Mouse (Mus musculus): Measurements from ENCODE around the gene 4931422A03Rik.
"Not testable (repeated sequence)": the region's sequence is repeated elsewhere in the genome, so short reads cannot be mapped to it uniquely, and the experiment has no call there.

4931422A03Rik gene

DNA sequence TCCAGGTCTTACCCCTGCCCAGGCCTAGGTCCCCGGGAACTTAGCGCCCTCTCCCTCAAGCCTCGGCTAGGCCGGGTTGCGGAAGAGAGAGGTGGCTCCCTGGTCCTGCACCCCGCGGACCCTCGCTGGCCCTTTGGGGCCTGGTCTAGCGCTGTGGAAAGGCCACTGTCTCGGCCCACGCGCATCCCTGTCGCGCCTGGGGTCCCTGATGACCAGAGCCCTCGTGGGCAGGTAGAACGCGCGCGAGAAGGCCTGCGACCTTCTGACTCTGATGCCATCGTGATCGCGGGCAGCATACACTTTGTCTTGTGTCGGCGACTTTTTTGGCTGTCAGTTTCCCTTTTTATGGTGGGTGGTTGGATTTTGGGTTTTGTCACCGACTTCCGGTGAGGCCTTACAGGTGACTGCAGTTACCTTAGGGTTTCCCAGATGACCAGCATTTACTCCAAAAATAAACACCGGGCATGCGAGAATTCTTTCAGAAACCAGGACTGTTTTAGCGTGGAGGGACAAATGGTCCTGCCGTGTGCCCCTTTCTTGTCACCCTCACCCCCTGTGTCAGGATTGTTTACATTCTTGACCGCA, at the start of gene 4931422A03Rik:
4931422A03Rik (minus strand) TSS at position 223 of the 585 bp plus-strand sequence.
- DNase-seq = no peak

DNA sequence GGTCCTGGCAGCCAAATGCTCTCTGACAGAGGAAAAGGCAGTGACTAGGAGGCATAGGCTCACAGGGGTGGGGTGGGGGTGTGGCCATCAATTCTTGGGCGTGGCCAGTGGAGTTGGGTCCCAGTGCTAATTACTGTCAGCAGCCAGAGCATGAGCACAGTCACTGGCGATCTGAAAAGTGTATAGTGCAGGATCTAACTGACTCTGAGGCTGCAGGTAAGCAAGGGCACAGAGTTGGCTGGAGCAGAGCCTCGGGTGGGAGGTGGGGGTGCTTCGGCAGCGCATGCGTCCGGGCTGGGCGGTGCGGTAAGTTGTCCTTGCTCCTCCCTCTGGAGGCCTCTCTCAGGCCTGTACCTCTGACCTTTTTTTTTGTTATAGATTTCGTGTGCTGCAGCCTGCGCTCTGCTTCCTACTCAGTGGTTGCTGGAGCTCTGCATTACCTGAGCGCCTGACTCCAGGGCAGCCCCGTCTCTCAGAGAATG, 41.6 kb upstream of the 4931422A03Rik start, which contains the start of gene Cd59b:
Cd59b (plus strand) TSS at position 146 of the 482 bp plus-strand sequence.
- peak; percentile 39 for DNase-seq

DNA sequence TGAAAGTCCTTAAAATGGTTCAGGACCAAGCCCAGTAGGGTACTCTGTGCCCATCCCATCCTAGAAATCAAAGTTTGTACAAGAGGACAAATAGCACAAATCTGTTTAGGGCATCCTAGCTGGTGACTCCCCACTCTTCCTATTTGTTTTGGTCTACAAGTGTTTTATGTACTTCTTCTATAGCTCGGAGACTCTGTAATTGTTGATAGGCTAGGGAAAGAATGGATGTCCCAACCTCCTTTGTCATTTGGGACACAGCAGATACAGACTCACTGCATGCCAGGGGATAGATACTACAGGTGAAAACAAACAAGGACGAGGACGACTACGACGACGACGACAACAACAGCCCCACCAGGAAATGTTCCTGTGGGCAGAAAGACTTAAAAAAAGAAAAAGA, 40.3 kb upstream of the 4931422A03Rik start, which contains the start of gene Gm10799:
Gm10799 (minus strand) TSS at position 101 of the 400 bp plus-strand sequence.
- not testable (repeated sequence) for DNase-seq

DNA sequence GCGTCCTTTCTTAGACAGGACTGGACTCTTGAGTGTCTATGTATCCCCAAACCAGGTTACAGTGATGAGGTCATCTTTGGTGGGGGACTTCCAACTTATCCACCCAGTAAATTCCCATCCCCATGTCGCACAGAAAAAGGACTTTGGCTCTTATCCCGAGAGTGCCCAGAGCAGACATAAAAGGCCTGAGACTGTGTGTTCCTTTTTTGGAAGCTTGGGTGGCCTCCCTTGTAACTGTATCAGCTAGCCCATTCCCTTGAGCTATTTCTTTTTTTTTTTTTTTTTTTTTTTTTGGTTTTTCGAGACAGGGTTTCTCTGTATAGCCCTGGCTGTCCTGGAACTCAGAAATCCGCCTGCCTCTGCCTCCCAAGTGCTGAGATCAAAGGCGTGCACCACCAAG, 37.4 kb upstream of the 4931422A03Rik start, which contains the start of gene Gm10912:
Gm10912 (plus strand) TSS at position 301 of the 400 bp plus-strand sequence.
- DNase-seq = not testable (repeated sequence)

DNA sequence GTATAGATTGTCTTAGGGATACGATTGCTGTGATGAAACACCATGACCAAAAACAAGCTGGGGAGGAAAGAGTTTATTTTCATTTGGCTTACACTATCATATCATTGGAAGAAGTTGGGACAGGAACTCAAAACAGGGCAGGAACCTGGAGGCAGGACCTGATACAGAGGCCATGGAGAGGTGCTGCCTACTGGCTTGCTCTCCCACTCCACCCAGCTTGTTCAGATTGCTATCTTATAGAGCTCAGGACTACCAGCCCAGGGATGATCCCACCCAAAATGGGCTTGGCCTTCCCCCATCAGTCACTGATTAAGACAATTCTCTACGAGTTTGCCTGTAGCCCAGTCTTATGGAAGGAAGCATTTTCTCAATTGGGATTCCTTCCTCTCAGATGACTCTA, 36.0 kb upstream of the 4931422A03Rik start:
- no peak for DNase-seq

DNA sequence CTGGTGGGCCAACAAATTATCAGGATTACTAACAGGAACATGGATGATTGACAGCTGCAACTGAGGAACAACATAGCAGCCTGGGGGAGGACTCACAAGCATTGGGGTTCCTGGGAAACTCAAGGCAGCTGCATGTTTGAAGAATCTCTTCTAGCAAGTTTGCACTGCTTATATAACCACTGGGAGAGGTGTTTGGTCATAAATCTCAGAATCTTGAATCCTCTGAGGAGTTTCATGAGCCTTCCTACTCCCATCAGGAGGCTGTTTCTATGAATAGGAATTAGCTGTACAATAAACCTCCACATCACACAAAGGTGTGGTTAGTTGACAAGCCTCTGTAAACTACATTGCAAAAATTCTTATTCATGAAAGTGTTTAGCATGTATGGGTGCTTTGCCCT, 34.5 kb upstream of the 4931422A03Rik start:
- no peak for DNase-seq

DNA sequence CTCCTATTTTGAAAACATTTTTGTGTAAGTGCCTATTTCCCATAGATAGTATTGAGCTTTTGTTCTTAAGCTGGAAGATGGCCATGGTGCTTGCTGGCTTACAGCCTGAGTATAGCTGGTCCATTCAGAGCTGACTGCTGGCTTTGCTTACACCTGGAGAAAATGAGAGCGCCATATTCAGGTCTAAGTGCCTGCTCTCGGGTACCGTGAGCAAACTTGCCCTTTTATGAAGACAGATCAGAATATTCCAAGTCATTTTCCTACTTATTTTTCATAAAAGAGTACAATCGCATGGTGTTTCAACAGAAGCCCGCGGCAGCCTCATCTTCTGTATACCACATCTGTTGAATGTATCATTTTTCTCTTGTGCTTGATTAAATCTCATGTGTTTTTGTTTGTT, 32.8 kb upstream of the 4931422A03Rik start:
- DNase-seq = no peak

DNA sequence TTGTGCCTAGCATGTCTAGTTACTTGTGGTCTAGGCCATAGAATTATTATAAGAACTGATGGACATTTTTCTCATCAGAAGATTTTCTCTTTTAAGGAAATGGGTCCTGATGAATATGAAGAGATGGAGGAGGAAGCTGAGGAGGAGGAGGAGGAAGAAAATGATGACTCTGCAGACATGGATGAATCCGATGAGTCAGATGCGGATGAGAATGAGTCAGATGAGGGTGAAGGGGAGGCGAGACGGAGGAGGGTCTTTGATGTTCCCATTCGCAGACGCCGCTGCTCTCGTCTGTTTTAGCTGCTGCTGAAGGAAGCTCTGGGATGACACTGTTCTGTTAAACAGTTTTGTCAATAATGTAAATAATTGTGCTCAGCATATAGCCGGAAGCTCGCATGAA, 31.6 kb upstream of the 4931422A03Rik start:
- no peak for DNase-seq

DNA sequence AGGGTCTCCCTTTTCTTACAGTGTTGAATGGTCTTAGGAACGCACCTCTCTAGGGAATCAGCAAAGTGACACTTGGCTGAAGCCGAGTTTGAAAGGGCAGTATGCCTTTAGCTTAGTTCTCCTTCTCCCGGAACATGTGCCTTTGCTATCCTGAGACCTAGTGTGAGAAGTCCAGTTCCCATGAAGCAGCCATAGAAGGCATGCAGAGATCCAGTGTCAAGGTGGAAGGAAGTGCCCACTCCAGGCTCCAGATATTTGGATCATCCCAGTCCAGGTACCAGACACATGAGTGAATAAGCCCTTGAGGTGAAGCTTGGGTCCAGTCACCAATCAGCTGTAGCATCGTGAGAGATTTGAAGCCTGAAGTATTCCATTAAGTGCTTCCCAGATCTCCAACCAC, 30.8 kb upstream of the 4931422A03Rik start:
- DNase-seq = no peak

DNA sequence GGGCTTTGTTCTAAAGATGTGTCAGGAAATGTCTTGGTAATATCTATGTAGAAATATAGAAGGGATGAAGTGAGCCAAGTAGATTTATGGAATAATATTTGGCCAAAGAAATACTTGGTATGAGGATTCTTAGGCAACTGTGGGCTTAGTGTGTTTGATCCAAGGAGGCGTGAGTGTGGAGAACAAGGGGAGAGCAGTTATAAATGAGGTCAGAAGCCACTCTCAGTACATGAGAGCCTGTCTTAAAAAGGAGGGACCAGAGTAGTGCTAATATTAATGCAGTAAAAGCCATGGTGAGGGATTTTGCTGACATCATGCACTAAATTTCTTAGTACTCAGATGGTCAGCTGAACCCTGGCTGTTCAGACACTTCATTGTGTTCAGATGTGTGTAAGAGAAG, 30.2 kb upstream of the 4931422A03Rik start:
- no peak for DNase-seq

DNA sequence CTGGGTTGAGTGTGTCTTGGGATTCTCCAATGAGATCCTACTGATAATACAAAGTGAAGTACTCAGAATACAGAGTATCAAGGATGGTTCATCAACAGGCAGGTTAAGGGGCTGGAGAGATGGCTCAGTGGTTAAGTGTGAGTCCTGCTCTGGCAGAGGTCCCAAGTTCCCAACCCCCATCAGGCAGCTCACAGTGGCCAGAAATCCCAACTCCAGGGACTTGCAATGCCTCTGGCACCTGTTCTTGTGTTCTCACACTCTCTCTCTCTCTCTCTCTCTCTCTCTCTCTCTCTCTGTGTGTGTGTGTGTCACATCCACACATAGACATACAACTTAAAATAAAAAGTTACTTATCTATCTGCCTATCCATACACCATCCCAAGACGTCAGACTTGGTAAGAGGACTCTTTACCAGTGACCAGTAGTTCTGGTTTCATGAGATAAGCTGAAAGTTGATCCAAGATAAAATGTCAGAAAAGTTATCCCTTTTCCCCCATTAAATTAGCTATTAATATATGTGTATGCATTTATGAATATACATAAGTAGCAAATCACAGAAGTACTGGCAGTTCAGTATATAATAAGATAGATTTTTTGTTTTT, 16.4 kb upstream of the 4931422A03Rik start:
- DNase-seq = no peak

DNA sequence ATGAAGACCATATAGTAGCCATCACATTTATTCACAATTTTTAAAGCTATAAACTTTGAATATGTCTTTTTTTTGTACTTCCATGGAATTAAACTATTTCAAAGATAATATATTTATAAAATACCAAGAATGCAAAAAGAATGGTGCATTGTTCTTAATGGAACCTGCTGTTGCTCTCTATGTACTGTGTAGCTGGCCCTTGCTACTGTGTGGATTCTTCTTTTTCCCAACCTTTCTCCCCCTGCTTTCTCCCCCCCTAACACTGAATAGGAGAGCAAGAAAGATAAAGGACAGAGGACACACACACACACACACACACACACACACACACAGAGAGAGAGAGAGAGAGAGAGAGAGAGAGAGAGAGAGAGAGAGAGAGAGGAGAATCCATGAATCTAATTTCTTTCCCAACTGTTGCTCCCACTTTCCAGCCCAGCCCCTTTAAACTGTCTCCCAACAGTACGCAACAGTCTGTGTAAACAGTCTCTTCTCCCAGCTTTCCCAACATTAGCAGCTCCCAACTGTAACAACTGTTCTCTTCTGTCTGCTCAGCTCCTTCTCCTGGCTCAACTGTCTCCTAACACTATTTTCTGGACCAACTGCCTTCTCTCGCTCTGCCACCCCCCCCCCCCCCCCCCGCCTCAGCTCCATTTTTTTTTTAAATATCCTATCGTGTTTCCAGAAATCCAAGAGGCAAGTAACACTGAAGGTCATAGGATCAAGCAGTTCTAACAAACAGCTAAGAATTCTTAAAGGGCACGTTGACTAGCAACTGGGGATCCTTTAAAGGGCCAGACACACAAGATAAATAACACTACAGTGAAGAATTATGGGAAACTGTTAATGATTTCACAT, 15.7 kb upstream of the 4931422A03Rik start:
- no peak for DNase-seq

DNA sequence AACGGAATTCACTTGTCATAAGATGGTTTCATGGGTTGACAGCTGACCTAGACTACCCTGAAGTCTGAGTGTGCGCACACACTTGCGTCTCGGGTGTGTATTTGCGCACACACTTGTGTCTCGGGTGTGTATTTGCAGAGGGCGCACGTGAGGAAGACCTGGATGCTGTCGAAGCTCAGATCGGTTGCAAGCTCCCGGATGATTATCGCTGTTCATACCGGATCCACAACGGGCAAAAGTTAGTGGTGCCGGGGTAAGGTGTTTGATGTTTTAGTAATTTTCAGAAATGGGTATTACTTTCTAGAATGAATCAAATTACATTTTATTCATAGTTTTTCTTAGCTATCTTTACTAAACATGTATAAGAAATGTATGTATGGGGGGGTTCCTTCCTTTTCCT, 14.6 kb upstream of the 4931422A03Rik start:
- no peak for DNase-seq

DNA sequence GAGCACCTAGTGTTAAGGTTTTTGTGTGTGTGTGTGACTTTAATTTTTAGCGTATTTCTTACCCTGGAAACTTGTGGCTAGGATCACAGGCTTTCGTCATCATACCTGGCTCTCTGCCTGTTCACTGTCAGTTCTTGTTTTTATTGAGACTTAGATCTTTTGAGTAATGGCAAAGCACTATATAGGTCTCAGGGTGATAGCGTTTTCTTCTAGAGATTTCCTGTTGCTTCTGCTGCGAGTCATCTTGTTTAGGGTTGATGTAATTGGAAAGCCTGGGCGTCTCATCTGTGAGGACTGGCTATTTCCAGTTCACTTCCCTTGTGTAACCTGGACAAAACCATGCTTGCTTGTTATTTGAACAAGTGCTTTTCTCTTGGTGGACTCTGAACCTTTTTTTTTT, 13.5 kb upstream of the 4931422A03Rik start:
- no peak for DNase-seq

DNA sequence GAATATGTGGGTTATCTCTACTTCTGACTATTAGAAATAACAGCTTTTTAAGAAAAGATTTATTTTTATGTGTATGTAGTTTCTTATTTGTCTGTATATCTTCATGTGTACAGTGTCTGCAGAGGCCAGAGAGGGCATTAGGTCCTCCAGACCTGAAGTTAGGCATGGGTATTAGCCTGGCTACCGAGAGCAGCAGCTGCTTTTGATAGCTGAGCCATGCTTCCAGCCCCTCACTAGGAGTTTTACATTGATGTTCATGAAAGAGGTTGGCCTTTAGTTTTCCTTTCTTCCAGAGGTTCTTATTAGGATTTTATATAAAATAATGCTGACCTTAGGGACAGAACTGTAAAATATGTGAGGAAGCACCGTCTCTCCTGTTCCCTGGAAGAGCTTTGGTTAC, 10.1 kb upstream of the 4931422A03Rik start:
- DNase-seq = no peak

DNA sequence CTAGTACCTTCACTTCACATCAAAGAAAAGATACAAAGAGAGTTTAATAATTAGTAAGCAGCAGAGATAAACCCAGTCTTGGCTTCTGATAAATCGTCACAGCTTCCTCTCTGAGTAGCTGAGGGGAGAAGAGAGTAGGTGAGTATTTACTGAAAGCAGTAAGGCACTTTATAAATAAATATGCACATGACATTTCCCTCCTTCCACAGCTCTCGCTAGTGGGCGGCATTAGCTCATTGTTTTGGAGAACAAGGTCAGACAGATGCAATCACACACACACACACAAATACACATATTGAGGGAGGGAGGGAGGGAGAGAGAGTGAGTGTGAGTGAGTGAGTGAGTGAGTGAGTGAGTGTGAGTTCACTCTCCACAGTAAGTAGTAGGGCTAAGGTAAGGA, 8.2 kb upstream of the 4931422A03Rik start:
- no peak for DNase-seq

DNA sequence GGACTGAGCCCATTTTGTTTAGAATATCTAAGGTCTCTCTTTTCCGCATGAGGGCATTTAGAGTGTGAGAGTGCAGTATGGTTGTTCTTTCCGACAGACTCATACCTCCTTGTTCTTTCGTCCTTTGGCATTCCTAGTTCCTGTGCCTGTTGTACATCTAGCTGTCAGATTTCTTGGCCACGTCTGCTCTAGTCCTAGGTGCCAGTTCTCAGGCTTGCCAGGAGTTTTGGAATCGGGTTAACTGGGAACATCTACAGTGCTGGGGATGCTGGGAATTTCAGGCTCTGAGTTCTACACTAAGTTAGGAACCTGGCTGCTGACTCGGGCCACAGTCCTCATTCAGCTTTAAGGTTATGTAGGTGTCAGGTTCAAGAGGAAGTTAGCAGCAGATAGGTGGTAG, 7.4 kb upstream of the 4931422A03Rik start:
- no peak for DNase-seq

DNA sequence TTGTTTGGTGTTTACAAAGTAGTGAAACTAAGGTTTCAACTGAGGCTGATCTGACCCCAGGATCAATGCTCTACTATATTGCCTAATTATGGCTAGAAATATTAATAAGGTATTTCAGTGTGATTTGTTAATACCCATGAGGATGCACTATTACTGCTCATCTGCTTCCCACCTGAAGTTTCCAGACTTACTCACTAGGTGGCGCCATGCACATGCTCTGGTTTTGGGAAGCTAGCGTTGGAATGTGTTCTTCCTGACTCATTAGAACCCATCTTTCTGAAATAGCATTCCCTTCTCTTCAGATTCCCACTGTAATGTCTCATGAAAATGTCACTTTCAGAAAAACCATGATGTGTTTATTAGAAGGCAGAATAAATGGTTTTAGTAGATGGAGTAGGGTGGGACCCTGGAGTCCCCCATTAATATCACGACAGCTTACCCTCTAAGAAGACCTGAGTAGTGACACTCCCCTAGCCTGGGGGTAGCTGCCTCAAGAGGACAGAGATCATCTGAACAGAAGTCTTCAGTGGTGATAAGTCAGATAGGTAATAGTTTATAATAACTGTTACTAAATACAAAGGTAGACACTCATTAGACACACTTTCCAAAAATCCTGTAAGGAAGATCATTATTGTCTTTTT, 6.8 kb upstream of the 4931422A03Rik start:
- peak; percentile 56 for DNase-seq

DNA sequence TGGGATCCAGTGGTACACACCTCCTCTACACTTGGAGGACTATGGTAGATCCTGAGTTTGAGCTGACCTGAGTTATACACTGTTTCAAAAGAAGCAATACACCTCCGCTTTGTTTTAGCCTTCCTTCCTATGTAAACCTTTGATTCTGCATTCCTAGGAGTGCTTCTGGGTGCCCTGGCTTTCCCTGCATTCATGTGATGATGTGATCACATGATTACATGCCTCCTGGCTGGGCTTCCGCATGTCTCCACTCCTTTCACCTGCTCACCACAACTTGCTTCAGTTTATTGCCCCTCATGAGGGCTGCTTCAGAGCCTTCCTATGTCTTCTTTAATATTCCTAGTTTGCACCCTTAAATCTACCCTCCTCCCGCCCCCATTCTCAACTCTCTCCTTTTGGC, 3.9 kb upstream of the 4931422A03Rik start:
- no peak for DNase-seq

DNA sequence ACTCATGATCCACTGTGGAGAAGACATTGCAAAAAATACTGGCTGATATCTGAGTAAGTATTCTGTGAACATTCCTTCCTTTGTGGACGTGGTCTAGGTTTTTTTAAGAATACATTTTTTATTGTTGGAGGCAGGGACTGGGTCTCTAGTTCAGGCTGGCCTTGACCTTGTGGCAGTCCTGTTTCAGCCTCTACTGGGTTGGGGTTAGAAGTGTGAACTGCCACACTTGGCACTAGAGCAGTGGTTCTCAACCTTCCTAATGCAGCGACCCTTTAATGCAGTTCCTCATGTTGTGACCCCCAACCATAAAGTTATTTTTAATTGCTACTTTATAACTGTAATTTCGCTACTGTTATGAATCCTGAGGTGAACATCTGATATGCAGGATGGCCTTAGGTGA, 2.2 kb upstream of the 4931422A03Rik start:
- DNase-seq = no peak

DNA sequence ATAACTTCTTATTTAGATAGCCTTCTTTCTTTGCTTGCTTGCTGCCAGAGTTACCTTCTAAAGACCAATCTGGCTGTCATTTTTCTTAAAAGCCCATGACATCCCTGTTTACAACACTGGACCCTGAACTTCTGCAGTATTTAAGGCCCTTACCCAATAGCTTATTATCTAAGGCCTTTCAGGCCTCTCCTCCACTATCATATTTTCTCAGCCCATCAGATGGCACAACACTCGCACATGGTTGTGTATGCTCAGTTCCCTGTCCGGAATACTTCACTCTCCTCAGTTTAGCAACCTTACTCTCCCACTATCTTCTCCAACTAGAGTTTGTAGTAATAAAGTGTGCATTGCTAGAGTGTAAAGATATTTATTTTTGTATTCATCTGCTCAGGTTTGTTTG, 913 bp upstream of the 4931422A03Rik start:
- DNase-seq = no peak

DNA sequence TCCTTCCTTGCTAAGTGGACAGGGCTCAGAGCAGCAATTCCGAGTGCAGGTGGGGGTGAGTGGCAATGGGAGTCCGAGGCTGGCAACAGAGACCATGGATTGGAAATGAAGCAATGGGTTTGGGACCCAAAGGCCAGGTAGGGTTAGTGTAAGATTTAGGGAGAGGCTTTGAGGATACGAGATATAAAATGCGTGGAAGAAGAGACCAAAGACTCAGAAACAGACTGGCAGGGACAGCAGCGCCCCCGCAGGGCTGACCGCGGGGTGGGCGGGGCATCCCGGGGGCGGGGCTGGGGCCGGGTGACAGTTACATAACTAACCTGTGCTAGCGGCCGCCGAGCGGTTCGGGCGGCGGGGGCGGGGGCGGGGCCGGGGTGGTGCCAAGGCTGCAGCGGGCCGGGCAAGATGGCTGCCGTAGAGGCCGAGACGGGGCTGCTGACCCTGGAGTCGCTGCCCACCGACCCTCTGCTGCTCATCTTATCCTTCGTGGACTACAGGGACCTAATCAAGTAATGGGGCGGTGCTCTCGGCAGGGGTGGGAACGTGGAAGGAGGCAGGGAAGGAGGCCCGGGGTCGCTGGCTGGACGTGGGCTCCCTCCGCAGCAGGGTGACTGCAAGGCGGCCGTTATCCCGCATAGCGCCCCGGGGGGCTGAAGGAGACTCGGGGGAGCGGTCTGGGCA, 563 bp downstream of the 4931422A03Rik start, which contains the start of gene Fbxo3:
Fbxo3 (plus strand) TSS at position 264 of the 681 bp plus-strand sequence.
- peak; percentile 93 for DNase-seq
